Mouse (Mus musculus) midbrain, embryonic 16.5 days (tissue): ENCODE measurements at regions not wholly inside any gene's neighbourhood (a gene's known extent, or its start where the extent isn't known, plus 50 kb on each side); places are given as distances from the start of the nearest gene placed in this dataset.

Source experiments
- ATAC-seq: fragments of 200-750 bp; cut with Nextera tagmentation; 2 replicates; pipeline ENCODE4 v1.8.0; 2017; ENCODE audit warnings: moderate TSS enrichment
- H3K27ac ChIP-seq: fragments of 300-500 bp; sonication (generic); 2 replicates; pipeline ENCODE4 v1.5.1; 2014; ENCODE audit warnings: mild to moderate bottlenecking, low read length, mixed read lengths
- H3K27me3 ChIP-seq: fragments of 300-500 bp; sonication (generic); 2 replicates; pipeline ENCODE4 v1.6.1; 2014; ENCODE audit warnings: low read depth, low read length, mixed read lengths; ENCODE audit not compliant: control insufficient read depth, insufficient read depth
- H3K36me3 ChIP-seq: fragments of 300-500 bp; sonication (generic); 2 replicates; pipeline ENCODE4 v1.6.1; 2014; ENCODE audit warnings: mild to moderate bottlenecking, low read length, moderate library complexity, mixed read lengths; ENCODE audit not compliant: control insufficient read depth, insufficient read depth
- H3K4me1 ChIP-seq: fragments of 300-500 bp; sonication (generic); 2 replicates; pipeline ENCODE4 v1.6.1; 2014; ENCODE audit warnings: mild to moderate bottlenecking, low read length, mixed read lengths; ENCODE audit not compliant: control insufficient read depth, insufficient read depth
- H3K4me2 ChIP-seq: fragments of 300-500 bp; sonication (generic); 2 replicates; pipeline ENCODE4 v1.6.1; 2014; ENCODE audit warnings: mild to moderate bottlenecking, low read length, mixed read lengths
- H3K4me3 ChIP-seq: fragments of 300-500 bp; sonication (generic); 2 replicates; pipeline ENCODE4 v1.5.1; 2014; ENCODE audit warnings: low read depth, mild to moderate bottlenecking, low read length, moderate library complexity, mixed read lengths
- H3K9ac ChIP-seq: fragments of 300-500 bp; sonication (generic); 2 replicates; pipeline ENCODE4 v1.6.1; 2014; ENCODE audit warnings: low read depth, low read length, mixed read lengths
- H3K9me3 ChIP-seq: fragments of 300-500 bp; sonication (generic); replicated peaks from 2 replicates; pipeline ENCODE4 v1.6.1; 2014; ENCODE audit warnings: mild to moderate bottlenecking, low read length, mixed read lengths; ENCODE audit not compliant: control insufficient read depth, poor library complexity, severe bottlenecking
- WGBS: fragments of 180-500 bp; shearing (Covaris S2); extraction: QIAGEN DNeasy Blood & Tissue Kit; methylation state at CpG from one replicate; pipeline ENCODE4 v1.1.7; 2014; 5-methylcytosine and 5-hydroxymethylcytosine counted together

DNA sequence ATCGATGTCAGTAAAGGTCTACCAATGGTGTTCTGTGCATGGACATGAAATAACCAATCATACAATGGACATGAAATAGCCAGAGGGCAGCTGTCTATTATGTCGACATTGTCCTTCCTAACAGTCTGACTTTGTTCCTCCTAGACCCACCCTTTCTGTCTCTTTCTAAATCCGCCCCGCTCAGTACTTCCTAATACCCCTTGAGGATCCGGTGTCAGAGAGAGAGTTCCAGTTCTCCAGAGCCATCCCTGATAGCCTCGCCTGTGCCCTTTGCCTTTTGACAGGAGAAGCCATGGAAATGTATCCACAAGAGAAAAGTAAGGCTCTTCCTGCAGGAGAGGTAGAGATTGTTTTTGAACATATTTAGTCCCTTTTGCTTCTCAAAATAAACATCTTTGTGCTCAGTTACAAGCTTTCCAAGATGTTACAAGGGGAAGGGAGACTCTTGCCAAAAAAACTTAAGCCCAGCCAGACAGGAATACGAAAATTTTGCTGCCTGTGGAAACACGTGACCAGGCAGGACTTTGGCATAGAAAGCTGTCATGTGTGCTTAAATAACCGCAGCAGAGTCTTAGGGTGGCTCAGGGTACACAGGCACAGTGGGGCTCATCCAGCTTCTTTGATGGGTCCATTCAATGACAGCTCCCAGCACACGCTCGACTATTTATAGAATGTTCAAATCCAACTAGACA is 92.4 kb upstream of the Jade1 start:
- Histone ChIP-seq H3K27ac (no peak overlapping the region), H3K4me2 (no peak overlapping the region), H3K9me3 (no peaks in the 10 kb centered on the region), H3K36me3 (no peaks in the 10 kb centered on the region), H3K9ac (no peak overlapping the region), H3K4me3 (no peak overlapping the region), H3K27me3 (no peaks in the 10 kb centered on the region), H3K4me1 (no peaks in the 10 kb centered on the region)
- ATAC-seq: no peak
- WGBS: 72% methylated on average over 11 of the region's 11 CpGs

DNA sequence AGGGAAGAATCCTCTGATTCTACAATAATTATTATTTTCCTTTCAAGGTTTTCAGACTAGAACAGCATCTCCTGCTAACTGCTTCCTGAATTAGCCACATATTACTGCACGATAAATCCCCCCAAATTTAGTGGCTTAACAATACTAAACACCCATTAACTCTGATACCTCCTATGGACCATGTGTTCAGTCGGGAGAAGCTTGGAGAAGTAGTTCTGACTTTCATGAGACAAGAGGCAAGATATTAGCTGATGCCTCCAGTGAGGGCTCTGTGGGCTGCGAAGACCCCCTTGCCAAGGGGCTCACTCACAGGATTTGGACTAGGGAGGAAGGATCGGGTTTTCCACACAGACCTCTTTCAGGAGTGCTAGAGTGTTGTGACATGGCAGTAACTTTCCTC is 95.4 kb upstream of the Jade1 start:
- Histone ChIP-seq H3K9me3 (no peaks in the 10 kb centered on the region), H3K36me3 (no peaks in the 10 kb centered on the region), H3K4me1 (no peaks in the 10 kb centered on the region), H3K9ac (no peak overlapping the region), H3K27me3 (no peaks in the 10 kb centered on the region), H3K27ac (no peak overlapping the region), H3K4me3 (no peak overlapping the region), H3K4me2 (no peak overlapping the region)
- ATAC-seq: no peak
- WGBS: 89% methylated on average over 4 of the region's 4 CpGs

DNA sequence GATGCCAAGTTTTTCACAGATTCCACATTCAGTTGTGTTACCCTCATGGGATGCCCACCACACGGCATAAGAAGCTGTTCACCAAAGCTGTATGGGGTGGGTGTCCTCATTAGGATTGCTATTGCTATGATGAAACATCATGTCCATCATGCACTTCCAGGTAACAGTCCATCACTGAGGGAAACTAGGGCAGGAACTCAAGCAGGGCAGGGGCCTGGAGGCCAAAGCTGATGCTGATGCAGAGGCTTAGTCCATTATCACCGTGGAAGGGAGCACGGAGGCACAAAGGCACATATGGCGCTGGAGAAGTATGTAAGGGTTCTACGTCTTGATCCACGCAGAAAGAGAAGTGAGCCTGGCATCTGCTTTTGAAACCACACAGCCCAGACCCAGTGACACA is 97.4 kb upstream of the Jade1 start:
- WGBS: 92% methylated on average over 6 of the region's 6 CpGs
- no peak overlapping the region for H3K4me3 ChIP-seq
- no peaks in the 10 kb centered on the region for H3K9me3 ChIP-seq
- H3K36me3 ChIP-seq: no peaks in the 10 kb centered on the region
- no peak overlapping the region for H3K27ac ChIP-seq
- ATAC-seq: no peak
- H3K4me2 ChIP-seq: no peak overlapping the region
- no peak overlapping the region for H3K9ac ChIP-seq
- H3K27me3 ChIP-seq: no peaks in the 10 kb centered on the region
- no peaks in the 10 kb centered on the region for H3K4me1 ChIP-seq

DNA sequence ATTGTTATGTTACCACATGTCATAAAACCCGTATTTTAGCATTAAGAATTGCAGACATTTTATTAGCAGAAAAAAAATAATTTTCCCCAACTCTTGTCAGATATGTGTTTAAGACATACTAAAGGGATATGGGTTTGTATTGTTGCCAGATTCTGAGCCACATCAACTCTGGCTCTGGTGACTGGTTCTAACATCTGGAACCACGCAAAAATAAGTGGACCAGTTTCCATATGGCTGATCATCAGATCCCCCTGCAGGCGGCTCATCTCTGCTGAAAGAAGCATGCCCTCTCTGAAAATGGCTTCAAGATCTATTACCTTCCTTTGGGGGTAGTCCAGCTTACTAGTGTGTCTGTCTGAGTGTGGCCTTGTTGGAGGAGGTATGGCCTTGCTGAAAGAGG is 102.0 kb upstream of the Jade1 start:
- Histone ChIP-seq H3K27ac (no peak overlapping the region), H3K36me3 (no peaks in the 10 kb centered on the region), H3K4me2 (no peak overlapping the region), H3K27me3 (no peaks in the 10 kb centered on the region), H3K4me1 (no peaks in the 10 kb centered on the region), H3K9me3 (no peaks in the 10 kb centered on the region), H3K4me3 (no peak overlapping the region), H3K9ac (no peak overlapping the region)
- ATAC-seq: no peak
- 87% methylated on average over 3 of the region's 3 CpGs for WGBS

DNA sequence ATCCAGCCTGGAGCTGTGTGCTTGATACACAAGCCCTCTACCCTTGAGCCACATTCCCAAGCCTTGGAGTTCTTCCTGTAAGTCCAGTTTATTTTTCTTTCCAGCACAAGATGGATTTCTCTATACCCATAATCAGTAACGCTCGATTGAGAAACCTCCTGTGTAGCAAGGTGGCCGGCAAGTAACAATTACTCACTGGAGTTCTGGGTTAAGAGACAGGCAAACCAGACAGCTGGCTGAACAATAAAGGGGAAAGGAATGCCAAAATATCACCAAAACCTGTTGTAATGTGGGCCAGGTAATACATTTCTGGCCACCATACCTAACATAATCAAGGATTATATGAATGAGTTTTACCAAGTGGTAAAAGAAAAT is 102.8 kb upstream of the Jade1 start:
- H3K27ac ChIP-seq: no peak overlapping the region
- no peaks in the 10 kb centered on the region for H3K4me1 ChIP-seq
- H3K27me3 ChIP-seq: no peaks in the 10 kb centered on the region
- no peak overlapping the region for H3K4me2 ChIP-seq
- H3K4me3 ChIP-seq: no peak overlapping the region
- no peak for ATAC-seq
- H3K9ac ChIP-seq: no peak overlapping the region
- H3K36me3 ChIP-seq: no peaks in the 10 kb centered on the region
- H3K9me3 ChIP-seq: no peaks in the 10 kb centered on the region
- 68% methylated on average over 3 of the region's 3 CpGs for WGBS

DNA sequence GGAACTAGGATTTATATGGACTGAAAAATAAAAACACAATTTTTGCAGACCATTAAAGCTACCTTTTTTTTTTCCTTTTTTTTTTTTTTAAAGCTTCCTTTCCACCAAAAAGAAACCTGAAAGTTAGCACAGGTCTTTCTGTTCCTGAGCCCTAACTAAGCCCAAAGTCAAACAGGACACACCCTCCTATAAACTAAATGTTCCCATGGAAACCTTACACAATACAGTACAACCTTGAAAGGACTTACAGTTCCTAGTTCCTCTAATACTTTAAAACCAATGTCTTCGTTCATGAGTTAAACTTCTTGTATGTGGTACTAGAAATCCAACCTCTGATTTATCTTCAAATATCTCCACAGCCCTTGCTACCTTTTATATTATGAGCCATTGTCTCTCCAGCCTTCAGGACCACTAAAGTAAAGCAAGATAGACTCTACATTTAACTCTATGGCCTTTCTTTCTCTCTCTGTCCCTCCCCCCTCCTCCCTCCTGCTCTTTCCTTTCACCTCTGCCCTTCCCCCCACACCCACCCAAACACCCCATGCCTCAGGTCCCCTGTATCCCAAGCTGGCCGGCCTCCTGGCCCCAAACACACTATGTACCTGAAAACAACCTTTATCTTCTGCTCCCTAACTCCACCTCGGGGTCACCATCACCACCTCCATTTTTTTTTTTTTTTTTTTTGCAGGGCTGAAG is 103.4 kb upstream of the Jade1 start:
- Histone ChIP-seq H3K36me3 (no peaks in the 10 kb centered on the region), H3K9ac (no peak overlapping the region), H3K9me3 (no peaks in the 10 kb centered on the region), H3K4me1 (no peaks in the 10 kb centered on the region), H3K4me2 (no peak overlapping the region), H3K4me3 (no peak overlapping the region), H3K27ac (no peak overlapping the region), H3K27me3 (no peaks in the 10 kb centered on the region)
- ATAC-seq: no peak
- WGBS: 65% methylated on average over 3 of the region's 3 CpGs

DNA sequence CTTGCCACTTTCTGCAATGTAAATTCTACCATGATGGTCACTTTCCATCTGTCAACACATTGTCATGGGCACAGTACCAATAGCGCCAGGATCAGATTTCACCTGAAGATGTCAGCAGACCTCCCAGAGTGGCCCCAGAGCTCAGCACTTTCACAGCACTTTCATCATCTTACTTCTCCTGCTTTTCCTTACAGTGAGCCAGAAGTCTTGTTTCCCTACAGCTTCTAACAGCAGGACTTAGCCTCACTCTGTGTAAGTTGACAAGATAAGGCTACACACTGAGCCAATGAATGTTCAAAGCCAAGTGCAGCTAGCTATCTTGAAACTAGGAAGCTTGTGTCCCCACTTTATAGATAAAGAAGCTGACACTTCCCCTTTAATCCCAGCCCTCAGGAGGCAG is 104.8 kb upstream of the Jade1 start:
- H3K27me3 ChIP-seq: no peaks in the 10 kb centered on the region
- H3K4me2 ChIP-seq: no peak overlapping the region
- no peaks in the 10 kb centered on the region for H3K36me3 ChIP-seq
- H3K9me3 ChIP-seq: no peaks in the 10 kb centered on the region
- H3K9ac ChIP-seq: no peak overlapping the region
- WGBS: 81% methylated on average over 1 of the region's 1 CpGs
- ATAC-seq: no peak
- no peak overlapping the region for H3K4me3 ChIP-seq
- no peak overlapping the region for H3K27ac ChIP-seq
- H3K4me1 ChIP-seq: no peaks in the 10 kb centered on the region

DNA sequence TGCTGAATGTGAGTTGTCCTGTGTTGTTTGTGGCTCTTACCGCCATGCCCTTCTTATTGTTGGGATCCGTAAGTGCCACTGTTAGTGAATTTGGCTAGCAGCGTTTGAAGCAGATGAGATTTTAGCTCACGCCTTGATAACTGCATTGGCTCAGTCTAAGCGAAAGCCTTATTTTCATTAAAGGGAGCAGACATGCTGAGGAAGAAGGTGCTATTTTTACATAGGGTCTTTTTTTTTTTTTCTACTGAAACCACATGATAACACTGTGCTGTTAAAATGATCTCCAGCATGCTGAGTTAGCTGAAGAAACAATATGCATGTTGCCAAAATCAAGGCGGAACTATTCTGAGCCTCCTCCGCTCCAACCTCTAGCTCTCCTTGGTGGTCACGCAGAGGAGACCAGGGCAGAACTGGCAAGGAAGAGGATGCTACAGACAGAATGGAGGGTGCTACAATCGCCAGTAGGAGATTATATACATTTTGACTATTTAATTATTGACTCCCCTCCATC is 111.2 kb upstream of the Jade1 start:
- H3K27me3 ChIP-seq: no peaks in the 10 kb centered on the region
- no peak for ATAC-seq
- no peaks in the 10 kb centered on the region for H3K9me3 ChIP-seq
- no peaks in the 10 kb centered on the region for H3K4me1 ChIP-seq
- no peak overlapping the region for H3K27ac ChIP-seq
- H3K36me3 ChIP-seq: no peaks in the 10 kb centered on the region
- WGBS: 88% methylated on average over 9 of the region's 9 CpGs
- H3K9ac ChIP-seq: no peak overlapping the region
- no peak overlapping the region for H3K4me3 ChIP-seq
- H3K4me2 ChIP-seq: no peak overlapping the region

DNA sequence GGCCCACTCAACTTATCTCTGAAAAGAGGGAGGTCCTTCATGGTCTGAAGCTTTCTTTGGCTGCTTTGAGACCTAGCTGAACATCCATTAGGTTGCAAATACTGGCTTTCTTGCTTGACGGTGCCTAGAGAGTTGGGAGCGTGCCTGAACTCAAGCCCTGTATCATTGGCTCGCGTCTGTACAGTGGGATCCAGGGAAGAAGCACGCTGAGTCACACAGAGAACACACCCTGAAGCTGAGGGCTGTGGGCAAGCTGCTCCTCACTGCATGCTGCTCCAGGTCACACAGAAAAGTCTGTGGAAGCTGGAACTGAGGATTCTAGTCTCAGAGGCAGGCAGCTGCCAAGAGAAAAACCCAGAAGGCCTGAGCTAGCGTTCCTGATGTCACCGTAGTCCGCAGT is 119.3 kb upstream of the Jade1 start:
- H3K4me2 ChIP-seq: no peak overlapping the region
- no peaks in the 10 kb centered on the region for H3K27me3 ChIP-seq
- no peak overlapping the region for H3K27ac ChIP-seq
- no peak for ATAC-seq
- no peaks in the 10 kb centered on the region for H3K9me3 ChIP-seq
- no peak overlapping the region for H3K9ac ChIP-seq
- H3K4me1 ChIP-seq: no peaks in the 10 kb centered on the region
- no peak overlapping the region for H3K4me3 ChIP-seq
- 93% methylated on average over 8 of the region's 8 CpGs for WGBS
- H3K36me3 ChIP-seq: no peaks in the 10 kb centered on the region
